Mouse (Mus musculus): ENCODE measurements at regions not wholly inside any gene's neighbourhood (a gene's known extent, or its start where the extent isn't known, plus 50 kb on each side); places are given as distances from the start of the nearest gene placed in this dataset.
A peak's percentile ranks its signal among the peaks of the same experiment; 100 is the strongest.

GRCm38 (mm10) chr16:93116111-93116969 is 290.4 kb upstream of the Runx1 start:
- peak in 1 of 2 experiments; percentile 30 for DNase-seq (ENCODE audit: low spot score in 2 of 2)
- intact Hi-C loops (cut with DNase I), result no loop called here

GRCm38 (mm10) chr16:93110912-93111311 is 285.0 kb upstream of the Runx1 start:
- DNase-seq (ENCODE audit: low spot score in 2 of 2), result no peak
- intact Hi-C loops (cut with DNase I), result no loop called here

GRCm38 (mm10) chr16:93110451-93110850 is 284.5 kb upstream of the Runx1 start:
- no peak for DNase-seq (ENCODE audit: low spot score in 2 of 2)
- intact Hi-C loops (cut with DNase I), result no loop called here

- DNase-seq (ENCODE audit: low spot score in 2 of 2), result no peak
- intact Hi-C loops (cut with DNase I), result no loop called here
Observed at GRCm38 (mm10) chr16:93109683-93110407, 283.9 kb upstream of the Runx1 start.

- no peak for DNase-seq (ENCODE audit: low spot score in 2 of 2)
- intact Hi-C loops (cut with DNase I), result no loop called here
Observed at GRCm38 (mm10) chr16:93107524-93107845, 281.5 kb upstream of the Runx1 start.

GRCm38 (mm10) chr16:93106811-93107523 is 281.0 kb upstream of the Runx1 start:
- intact Hi-C loops (cut with DNase I), result no loop called here
- DNase-seq (ENCODE audit: low spot score in 2 of 2), result no peak

- DNase-seq (ENCODE audit: low spot score in 2 of 2), result peak; percentile 22 to 25
- intact Hi-C loops (cut with DNase I), result no loop called here
Observed at GRCm38 (mm10) chr16:93102174-93102573, 276.2 kb upstream of the Runx1 start.

GRCm38 (mm10) chr16:93098057-93098456 is 272.1 kb upstream of the Runx1 start:
- DNase-seq (ENCODE audit: low spot score in 2 of 2), result no peak
- intact Hi-C loops (cut with DNase I), result loop anchor here (10.0 kb wide), 1 partner anchor 903 kb away; no protein-coding TSS in a partner anchor

GRCm38 (mm10) chr16:93096175-93096574 is 270.2 kb upstream of the Runx1 start:
- no peak for DNase-seq (ENCODE audit: low spot score in 2 of 2)
- intact Hi-C loops (cut with DNase I), result loop anchor here (10.0 kb wide), 1 partner anchor 901 kb away; no protein-coding TSS in a partner anchor

GRCm38 (mm10) chr16:93092796-93093195 is 266.8 kb upstream of the Runx1 start:
- intact Hi-C loops (cut with DNase I), result loop anchor here (10.0 kb wide), 1 partner anchor 898 kb away; no protein-coding TSS in a partner anchor

GRCm38 (mm10) chr16:93085227-93085883 is 259.4 kb upstream of the Runx1 start:
- intact Hi-C loops (cut with DNase I), result no loop called here
- no peak for DNase-seq (ENCODE audit: low spot score in 2 of 2)

More at GRCm38 (mm10) chr16:93092796-93093195, 266.8 kb upstream of the Runx1 start:
- no peak for DNase-seq (ENCODE audit: low spot score in 2 of 2)

- intact Hi-C loops (cut with DNase I), result no loop called here
- no peak for DNase-seq (ENCODE audit: low spot score in 2 of 2)
Observed at GRCm38 (mm10) chr16:93083756-93084155, 257.8 kb upstream of the Runx1 start.

GRCm38 (mm10) chr16:93083142-93083541 is 257.2 kb upstream of the Runx1 start:
- no peak for DNase-seq (ENCODE audit: low spot score in 2 of 2)
- intact Hi-C loops (cut with DNase I), result no loop called here

GRCm38 (mm10) chr16:93081533-93081932 is 255.6 kb upstream of the Runx1 start:
- intact Hi-C loops (cut with DNase I), result no loop called here

GRCm38 (mm10) chr16:93079660-93080390 is 253.9 kb upstream of the Runx1 start:
- intact Hi-C loops (cut with DNase I), result no loop called here
- DNase-seq (ENCODE audit: low spot score in 2 of 2), result peak in 1 of 2 experiments; percentile 23

More at GRCm38 (mm10) chr16:93081533-93081932, 255.6 kb upstream of the Runx1 start:
- DNase-seq (ENCODE audit: low spot score in 2 of 2), result no peak

GRCm38 (mm10) chr16:93078909-93079308 is 253.0 kb upstream of the Runx1 start:
- no peak for DNase-seq (ENCODE audit: low spot score in 2 of 2)
- intact Hi-C loops (cut with DNase I), result no loop called here

- no peak for DNase-seq (ENCODE audit: low spot score in 2 of 2)
- intact Hi-C loops (cut with DNase I), result no loop called here
Observed at GRCm38 (mm10) chr16:93075488-93075887, 249.5 kb upstream of the Runx1 start.

GRCm38 (mm10) chr16:93072156-93072555 is 246.2 kb upstream of the Runx1 start:
- DNase-seq (ENCODE audit: low spot score in 2 of 2), result no peak
- intact Hi-C loops (cut with DNase I), result no loop called here

GRCm38 (mm10) chr16:93071726-93072125 is 245.8 kb upstream of the Runx1 start:
- intact Hi-C loops (cut with DNase I), result no loop called here
- no peak for DNase-seq (ENCODE audit: low spot score in 2 of 2)

Data from left cerebral cortex, postnatal 14 days (tissue).